7 mouse cellular contexts compared by ENCODE assay signal in the genomic region with DNA sequence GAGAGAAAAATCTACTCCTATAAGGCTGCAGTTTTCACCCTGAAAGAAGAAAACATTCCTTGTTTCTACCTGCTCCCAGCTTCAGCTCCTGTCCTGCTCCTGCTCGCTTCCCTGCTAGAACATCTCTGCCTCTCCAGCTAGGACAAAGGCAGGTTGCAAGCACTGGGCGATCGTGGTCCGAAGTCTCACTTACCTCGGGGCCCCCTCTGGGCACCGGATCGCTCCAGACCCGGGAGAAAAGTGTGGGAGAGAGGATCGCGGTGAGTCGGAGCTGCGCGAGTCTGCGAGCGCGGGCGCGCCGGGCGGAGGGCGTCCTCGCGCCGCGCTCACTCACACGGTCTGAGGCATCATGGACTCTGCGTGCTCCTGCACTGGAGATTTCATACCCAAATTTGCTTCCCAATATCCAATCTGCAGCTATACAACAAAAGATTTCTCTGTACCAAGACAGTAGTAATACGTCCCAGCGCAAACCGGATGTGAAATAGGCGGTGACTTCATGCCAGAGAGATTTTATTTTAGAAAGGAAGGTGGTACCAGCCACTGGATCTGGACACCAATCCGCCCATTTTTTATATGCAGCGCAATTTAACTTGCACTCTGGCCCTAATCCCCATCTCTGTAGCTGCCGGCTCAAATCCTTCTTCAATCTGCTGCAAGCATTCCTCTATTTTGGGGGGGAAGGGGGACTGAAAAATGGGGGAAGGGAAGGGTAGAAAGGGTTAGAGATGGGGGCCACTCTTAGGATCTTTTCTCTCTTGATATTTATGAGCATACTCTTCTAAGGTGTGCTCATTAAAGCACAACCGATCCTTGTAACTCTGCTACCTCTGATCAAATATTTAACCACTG. TPM values are rescaled to one million over a fixed set of nuclear protein-coding genes. Genes with fewer than 3 reads are reported as not detected.
DNase-seq lines count a peak whose midpoint lies in the region; ATAC-seq and TF ChIP-seq lines count a peak whose summit lies in the region.

No protein-coding gene starts in this region.

- under 1% methylated on average over 35 of the region's 35 CpGs for WGBS in embryonic facial prominence, embryonic 13.5 days
- WGBS in hindbrain, embryonic 14.5 days, result 1% methylated on average over 35 of the region's 35 CpGs
- WGBS in limb, embryonic 11.5 days, result under 1% methylated on average over 35 of the region's 35 CpGs
- under 1% methylated on average over 35 of the region's 35 CpGs for WGBS in olfactory bulb, adult 2 months

- H3K36me3 ChIP-seq in C2C12 (ENCODE audit: control insufficient read depth, insufficient read depth), result no peaks in the 10 kb centered on the region
- H3K36me3 ChIP-seq in embryonic facial prominence, embryonic 13.5 days, result no peaks in the 10 kb centered on the region
- no peaks in the 10 kb centered on the region for H3K36me3 ChIP-seq in hindbrain, embryonic 14.5 days (replicated peaks; ENCODE audit: control insufficient read depth, insufficient read depth)
- H3K36me3 ChIP-seq in limb, embryonic 11.5 days (ENCODE audit: control insufficient read depth, insufficient read depth, low read length), result no peaks in the 10 kb centered on the region

- peak; percentile 59; the same call in 1 of the 2 replicates for ATAC-seq in embryonic facial prominence, embryonic 13.5 days (ENCODE audit: insufficient number of reproducible peaks, insufficient read depth, low FRiP score, low TSS enrichment, low read depth)
- peak; percentile 93 for ATAC-seq in hindbrain, embryonic 14.5 days (ENCODE audit: low FRiP score)
- peak; percentile 73 for ATAC-seq in limb, embryonic 11.5 days (ENCODE audit: insufficient number of reproducible peaks, low FRiP score, low TSS enrichment, low read depth)

- peak overlapping the region; percentile 71 for H3ac ChIP-seq in C2C12 (ENCODE audit: control insufficient read depth, insufficient read length, low read depth)

- peak overlapping the region; percentile 15 for H3K4me3 ChIP-seq in C2C12 (ENCODE audit: insufficient read depth, poor library complexity, severe bottlenecking)
- H3K4me3 ChIP-seq in embryonic facial prominence, embryonic 13.5 days, result peak overlapping the region; percentile 60
- H3K4me3 ChIP-seq in hindbrain, embryonic 14.5 days (replicated peaks; ENCODE audit: low read length), result peak overlapping the region; percentile 55
- peak overlapping the region; percentile 44 for H3K4me3 ChIP-seq in limb, embryonic 11.5 days (ENCODE audit: low read depth, low read length)
- peak overlapping the region; percentile 77 for H3K4me3 ChIP-seq in olfactory bulb, adult 2 months (ENCODE audit: insufficient read depth, low read depth, low read length)

- TF ChIP-seq CTCF in C2C12 (IDR thresholded peaks at IDR 0.05; ENCODE audit: control insufficient read depth, insufficient read depth, insufficient read length), result no peak
- TF ChIP-seq CTCF in olfactory bulb, adult 2 months (IDR thresholded peaks at IDR 0.05; ENCODE audit: insufficient read depth, low read depth, low read length), result no peak

- no peak for TF ChIP-seq POLR2A in olfactory bulb, adult 2 months (IDR thresholded peaks at IDR 0.05; ENCODE audit: insufficient read depth, low read depth, low read length)

- H3K27ac ChIP-seq in embryonic facial prominence, embryonic 13.5 days, result peak overlapping the region; percentile 28; the same call in 1 of the 2 replicates
- H3K27ac ChIP-seq in hindbrain, embryonic 14.5 days, result peak overlapping the region; percentile 78
- no peak overlapping the region for H3K27ac ChIP-seq in limb, embryonic 11.5 days (replicated peaks; ENCODE audit: low read depth, low read length)
- 0 out of 2 replicates have a peak overlapping the region, but pooled peaks have one; percentile 40 for H3K27ac ChIP-seq in olfactory bulb, adult 2 months (ENCODE audit: insufficient read depth, low read depth, low read length)

- no peaks in the 10 kb centered on the region for H3K79me2 ChIP-seq in C2C12 (ENCODE audit: control insufficient read depth, insufficient read depth)

- DNase-seq in WW6 (ENCODE audit: low read depth, low spot score), result peak; percentile 26
- peak; percentile 69 for DNase-seq in hindbrain, embryonic 14.5 days (ENCODE audit: low spot score)
- DNase-seq in limb, embryonic 11.5 days (ENCODE audit: low spot score), result peak; percentile 60
- no peak for DNase-seq in thymus, postnatal 10 days (ENCODE audit: low spot score in 2 of 2)

- peak overlapping the region; percentile 88 for H3K4me2 ChIP-seq in embryonic facial prominence, embryonic 13.5 days
- peak overlapping the region; percentile 65 for H3K4me2 ChIP-seq in hindbrain, embryonic 14.5 days (replicated peaks)
- peak overlapping the region; percentile 73 for H3K4me2 ChIP-seq in limb, embryonic 11.5 days (ENCODE audit: low read depth, severe bottlenecking)

- no peaks in the 10 kb centered on the region for H3K79me3 ChIP-seq in C2C12 (ENCODE audit: low read depth)

- peaks cover 13% of the 10 kb centered on the region for H3K4me1 ChIP-seq in embryonic facial prominence, embryonic 13.5 days
- 0 out of 2 replicates have a peak, but pooled peaks cover 4% of the 10 kb centered on the region for H3K4me1 ChIP-seq in hindbrain, embryonic 14.5 days (replicated peaks; ENCODE audit: control insufficient read depth, insufficient read depth, low read length)
- H3K4me1 ChIP-seq in limb, embryonic 11.5 days (ENCODE audit: control insufficient read depth, insufficient read depth, low read length), result no peaks in the 10 kb centered on the region
- peaks cover 4% of the 10 kb centered on the region for H3K4me1 ChIP-seq in olfactory bulb, adult 2 months (ENCODE audit: control insufficient read depth, insufficient read depth, low read length)

- no peaks in the 10 kb centered on the region for H3K27me3 ChIP-seq in C2C12 (ENCODE audit: control insufficient read depth, insufficient read depth, insufficient read length)
- peaks cover 31% of the 10 kb centered on the region; the same call in 1 of the 2 replicates for H3K27me3 ChIP-seq in embryonic facial prominence, embryonic 13.5 days
- peaks cover 3% of the 10 kb centered on the region; the same call in 1 of the 2 replicates for H3K27me3 ChIP-seq in hindbrain, embryonic 14.5 days (ENCODE audit: control insufficient read depth, insufficient read depth, low read length)
- 0 out of 2 replicates have a peak, but pooled peaks cover 2% of the 10 kb centered on the region for H3K27me3 ChIP-seq in limb, embryonic 11.5 days (ENCODE audit: control insufficient read depth, insufficient read depth, low read length)

- no peaks in the 10 kb centered on the region for H3K9me3 ChIP-seq in embryonic facial prominence, embryonic 13.5 days
- no peaks in the 10 kb centered on the region for H3K9me3 ChIP-seq in hindbrain, embryonic 14.5 days (ENCODE audit: control insufficient read depth, low read length)
- H3K9me3 ChIP-seq in limb, embryonic 11.5 days (ENCODE audit: control insufficient read depth, low read length), result no peaks in the 10 kb centered on the region

- H3K9ac ChIP-seq in embryonic facial prominence, embryonic 13.5 days, result peak overlapping the region; percentile 75
- peak overlapping the region; percentile 73 for H3K9ac ChIP-seq in hindbrain, embryonic 14.5 days
- H3K9ac ChIP-seq in limb, embryonic 11.5 days (ENCODE audit: low read length), result peak overlapping the region; percentile 43; the same call in 1 of the 2 replicates

TF ChIP-seq in C2C12, 6 proteins besides CTCF, POLR2A, EP300 and RAD21:
- no peak for TF ChIP-seq FOSL1 (IDR thresholded peaks at IDR 0.05; ENCODE audit: insufficient read depth, low read length, poor library complexity, severe bottlenecking)
- TF ChIP-seq USF1 (IDR thresholded peaks at IDR 0.05; ENCODE audit: low read depth), result no peak
- TF ChIP-seq MYOD1 (IDR thresholded peaks at IDR 0.05; ENCODE audit: control insufficient read depth, insufficient read length, low read depth), result no peak
- no peak for TF ChIP-seq CEBPB (IDR thresholded peaks at IDR 0.05; ENCODE audit: low read depth)
- no peak for TF ChIP-seq MAX (IDR thresholded peaks at IDR 0.05)
- no peak for TF ChIP-seq MYOG (IDR thresholded peaks at IDR 0.05; ENCODE audit: control insufficient read depth, extremely low read depth, insufficient read length)

RNA-seq across cellular contexts. Expression of a gene that starts 0.5 kb away (rescaled TPM):
- polyA plus RNA-seq in C2C12 (2012; fragmentation: generic; extraction: Trizol), result 0.92 TPM
- 3.5 and 5.8 TPM in 2 replicates for polyA plus RNA-seq in embryonic facial prominence, embryonic 13.5 days (2015; fragmentation: Nextera tagmentation; extraction: Ambion mirVana)
- polyA plus RNA-seq in hindbrain, embryonic 14.5 days (2014; fragmentation: Nextera tagmentation; extraction: Ambion mirVana), result 18.6 and 24.6 TPM in 2 replicates
- polyA plus RNA-seq in limb, embryonic 11.5 days (2014; fragmentation: Nextera tagmentation; extraction: Ambion mirVana), result 0.37 and 0.52 TPM in 2 replicates
- not detected in 2 replicates for polyA plus RNA-seq in olfactory bulb, adult 2 months (2012; ENCODE audit: insufficient read depth, insufficient read length, low replicate concordance, missing spikeins)

Comparison
In these comparisons a context has a peak if more than half of its experiments do, and no peak if none do; other contexts are left out.
1. H3K4me3 ChIP-seq: peak in every context shown above with its lines; median percentile 77 in olfactory bulb, adult 2 months; 60 in embryonic facial prominence, embryonic 13.5 days; 55 in hindbrain, embryonic 14.5 days; 44 in limb, embryonic 11.5 days; 15 in C2C12.
2. DNase-seq: peak in WW6 (single experiment), hindbrain, embryonic 14.5 days (single experiment) and limb, embryonic 11.5 days (single experiment); none in thymus, postnatal 10 days (0 of 2).
3. Peak in every context shown above with its lines, with median percentiles within 50 percentile points of each other: ATAC-seq, H3K4me2 ChIP-seq and H3K9ac ChIP-seq.